Mouse (Mus musculus): ENCODE measurements at regions not wholly inside any gene's neighbourhood (a gene's known extent, or its start where the extent isn't known, plus 50 kb on each side); places are given as distances from the start of the nearest gene placed in this dataset.

- no peak for DNase-seq
Measured at GRCm38 (mm10) chr4:62890588-62891580, 74.5 kb upstream of the Zfp618 start.

GRCm38 (mm10) chr4:62912891-62913290 lies 52.5 kb upstream of the Zfp618 start:
- no peak for DNase-seq

All from cerebellum, adult 8-10 months (tissue).